Mouse (Mus musculus) MEL (cell line): Measurements from ENCODE around the gene 2510002D24Rik. TPM values are rescaled to one million over a fixed set of nuclear protein-coding genes. Genes with fewer than 3 reads are reported as not detected.

Experiments used
- DNase-seq: peaks from one replicate; pipeline ENCODE4 v3.0.0; 2011; ENCODE audit warnings: low read depth, low spot score
- H3K27ac ChIP-seq: 2 replicates; pipeline ENCODE4 v1.5.1; 2012; ENCODE audit warnings: low read depth, mild to moderate bottlenecking, control low read depth, low read length, moderate library complexity; ENCODE audit not compliant: control insufficient read depth
- H3K27me3 ChIP-seq, 2 experiments: fragments of 150-350 bp in 1 of 2; sonication (generic) in 1 of 2; 2 replicates each; pipeline ENCODE4 v1.6.1; 2012; ENCODE audit warnings: low read length in 2 of 2, mild to moderate bottlenecking in 2 of 2, improper control_type of control experiment in 1 of 2, moderate library complexity in 1 of 2; ENCODE audit not compliant: insufficient read depth in 2 of 2, control insufficient read depth in 1 of 2
- H3K36me3 ChIP-seq, 2 experiments: 2 replicates each; pipeline ENCODE4 v1.6.1; 2012 to 2014; ENCODE audit warnings: low read length in 2 of 2, improper control_type of control experiment in 1 of 2, inconsistent platforms in 1 of 2, mild to moderate bottlenecking in 1 of 2; ENCODE audit not compliant: insufficient read depth in 2 of 2, control insufficient read depth in 1 of 2
- H3K4me1 ChIP-seq, 2 experiments: fragments of 150-350 bp in 1 of 2; sonication (generic) in 1 of 2; 2 replicates each; pipeline ENCODE4 v1.6.1; 2012; ENCODE audit warnings: low read length in 2 of 2, improper control_type of control experiment in 1 of 2, mild to moderate bottlenecking in 1 of 2; ENCODE audit not compliant: insufficient read depth in 2 of 2, control insufficient read depth in 1 of 2
- H3K4me3 ChIP-seq, 2 experiments: fragments of 150-350 bp in 1 of 2; sonication (generic) in 1 of 2; 2 replicates each; pipeline ENCODE4 v1.5.1; 2012; ENCODE audit warnings: low read depth in 2 of 2, low read length in 2 of 2, mild to moderate bottlenecking in 2 of 2, moderate library complexity in 2 of 2, control low read depth in 1 of 2, improper control_type of control experiment in 1 of 2; ENCODE audit not compliant: control insufficient read depth in 1 of 2, insufficient read depth in 1 of 2
- H3K79me2 ChIP-seq: 2 replicates; pipeline ENCODE4 v1.6.1; 2012; ENCODE audit warnings: mild to moderate bottlenecking, low read length, moderate library complexity; ENCODE audit not compliant: control insufficient read depth, poor library complexity, insufficient read depth
- H3K9ac ChIP-seq: 2 replicates; pipeline ENCODE4 v1.6.1; 2012; ENCODE audit warnings: low read depth, mild to moderate bottlenecking, control low read depth, low read length, moderate library complexity; ENCODE audit not compliant: control insufficient read depth, poor library complexity, severe bottlenecking
- H3K9me3 ChIP-seq: fragments of 150-350 bp; sonication (generic); replicated peaks from 2 replicates; pipeline ENCODE4 v1.6.1; 2012; ENCODE audit warnings: mild to moderate bottlenecking, low read length, improper control_type of control experiment, moderate library complexity; ENCODE audit not compliant: insufficient read depth
- BHLHE40 ChIP-seq: IDR thresholded peaks from 2 replicates; pipeline ENCODE4 v1.6.1; 2012; ENCODE audit warnings: low read depth, mild to moderate bottlenecking, inconsistent platforms, low read length, improper control_type of control experiment, borderline replicate concordance
- CHD2 ChIP-seq: IDR thresholded peaks from 2 replicates; pipeline ENCODE4 v1.6.1; 2011; ENCODE audit warnings: low read length, improper control_type of control experiment
- CTCF ChIP-seq, 3 experiments: IDR thresholded peaks in 2 of 3; conservative IDR thresholded peaks in 1 of 3; 2 replicates each; pipeline ENCODE4 v1.5.1; 2011 to 2012; ENCODE audit warnings: low read length in 3 of 3, low read depth in 2 of 3, mild to moderate bottlenecking in 2 of 3, improper control_type of control experiment in 1 of 3, inconsistent platforms in 1 of 3, mixed read lengths in 1 of 3, moderate library complexity in 1 of 3; ENCODE audit not compliant: control insufficient read depth in 1 of 3, insufficient read depth in 1 of 3, poor library complexity in 1 of 3, severe bottlenecking in 1 of 3
- E2F4 ChIP-seq: IDR thresholded peaks from 2 replicates; pipeline ENCODE4 v1.6.1; 2011; ENCODE audit warnings: low read depth, low read length, improper control_type of control experiment, borderline replicate concordance
- EP300 ChIP-seq, 2 experiments: IDR thresholded peaks; 2 replicates each; pipeline ENCODE4 v1.6.1; 2011; ENCODE audit warnings: improper control_type of control experiment in 2 of 2, low read length in 2 of 2, low read depth in 1 of 2, mild to moderate bottlenecking in 1 of 2
- ETS1 ChIP-seq: IDR thresholded peaks from 2 replicates; pipeline ENCODE4 v1.6.1; 2012; ENCODE audit warnings: low read depth, mild to moderate bottlenecking, inconsistent platforms, low read length, improper control_type of control experiment, moderate library complexity
- GABPA ChIP-seq: IDR thresholded peaks from 2 replicates; pipeline ENCODE4 v1.6.1; 2012; ENCODE audit warnings: low read depth, mild to moderate bottlenecking, inconsistent platforms, low read length, improper control_type of control experiment, moderate library complexity
- GATA1 ChIP-seq: IDR thresholded peaks from 2 replicates; pipeline ENCODE4 v1.6.1; 2011; ENCODE audit warnings: low read depth, low read length, improper control_type of control experiment
- JUND ChIP-seq: IDR thresholded peaks from 2 replicates; pipeline ENCODE4 v1.6.1; 2011; ENCODE audit warnings: low read depth, mild to moderate bottlenecking, improper control_type of control experiment, low read length
- MAFK ChIP-seq: IDR thresholded peaks from 2 replicates; pipeline ENCODE4 v1.6.1; 2011; ENCODE audit warnings: low read depth, mild to moderate bottlenecking, low read length, improper control_type of control experiment, borderline replicate concordance
- MAX ChIP-seq: IDR thresholded peaks from 2 replicates; pipeline ENCODE4 v1.6.1; 2011; ENCODE audit warnings: low read length, improper control_type of control experiment
- MEF2A ChIP-seq: IDR thresholded peaks from 2 replicates; pipeline ENCODE4 v1.6.1; 2014; ENCODE audit warnings: low read depth, mild to moderate bottlenecking, inconsistent platforms, low read length, improper control_type of control experiment; ENCODE audit not compliant: poor library complexity, insufficient replicate concordance, severe bottlenecking; ENCODE audit errors: extremely low read depth
- MXI1 ChIP-seq: IDR thresholded peaks from 2 replicates; pipeline ENCODE4 v1.6.1; 2011; ENCODE audit warnings: mild to moderate bottlenecking, low read depth, low read length, improper control_type of control experiment
- NELFE ChIP-seq: IDR thresholded peaks from 2 replicates; pipeline ENCODE4 v1.6.1; 2011; ENCODE audit warnings: low read depth, low read length, improper control_type of control experiment
- NRF1 ChIP-seq: IDR thresholded peaks from 2 replicates; pipeline ENCODE4 v1.6.1; 2014; ENCODE audit warnings: low read depth, mild to moderate bottlenecking, inconsistent platforms, low read length, improper control_type of control experiment, moderate library complexity; ENCODE audit not compliant: poor library complexity, insufficient read depth, severe bottlenecking
- POLR2AphosphoS5 ChIP-seq: IDR thresholded peaks from 2 replicates; pipeline ENCODE4 v1.6.1; 2012; ENCODE audit warnings: low read depth, borderline replicate concordance, mild to moderate bottlenecking, inconsistent platforms, low read length, moderate library complexity, mixed read lengths
- RAD21 ChIP-seq: IDR thresholded peaks from 2 replicates; pipeline ENCODE4 v1.6.1; 2011; ENCODE audit warnings: mild to moderate bottlenecking, low read depth, low read length, improper control_type of control experiment
- RCOR1 ChIP-seq: IDR thresholded peaks from 2 replicates; pipeline ENCODE4 v1.6.1; 2012; ENCODE audit warnings: low read depth, mild to moderate bottlenecking, inconsistent platforms, low read length, improper control_type of control experiment
- SMC3 ChIP-seq: IDR thresholded peaks from 2 replicates; pipeline ENCODE4 v1.6.1; 2011; ENCODE audit warnings: low read depth, low read length, improper control_type of control experiment
- TAL1 ChIP-seq: IDR thresholded peaks from 2 replicates; pipeline ENCODE4 v1.6.1; 2012; ENCODE audit warnings: mild to moderate bottlenecking, inconsistent platforms, low read length, moderate library complexity, mixed read lengths
- UBTF ChIP-seq: IDR thresholded peaks from 2 replicates; pipeline ENCODE4 v1.6.1; 2012; ENCODE audit warnings: low read depth, mild to moderate bottlenecking, inconsistent platforms, low read length, improper control_type of control experiment, moderate library complexity, borderline replicate concordance; ENCODE audit not compliant: insufficient read depth
- USF1 ChIP-seq: IDR thresholded peaks from 2 replicates; pipeline ENCODE4 v1.6.1; 2014; ENCODE audit warnings: low read depth, mild to moderate bottlenecking, inconsistent platforms, low read length, improper control_type of control experiment, moderate library complexity
- USF2 ChIP-seq, 2 experiments: IDR thresholded peaks; 2 replicates each; pipeline ENCODE4 v1.6.1; 2011 to 2012; ENCODE audit warnings: improper control_type of control experiment in 2 of 2, low read length in 2 of 2, borderline replicate concordance in 1 of 2, inconsistent platforms in 1 of 2, low read depth in 1 of 2, mild to moderate bottlenecking in 1 of 2; ENCODE audit not compliant: insufficient read depth in 1 of 2
- ZMIZ1 ChIP-seq: IDR thresholded peaks from 2 replicates; pipeline ENCODE4 v1.6.1; 2012; ENCODE audit warnings: low read depth, mild to moderate bottlenecking, inconsistent platforms, low read length, improper control_type of control experiment, moderate library complexity
- ZNF384 ChIP-seq: IDR thresholded peaks from 2 replicates; pipeline ENCODE4 v1.6.1; 2012; ENCODE audit warnings: low read depth, mild to moderate bottlenecking, inconsistent platforms, low read length, improper control_type of control experiment
- polyA plus RNA-seq, 2 experiments: library from polyadenylated mRNA; stranded (reverse) in 1 of 2; unstranded in 1 of 2; fragments of >175 nt in 1 of 2; fragments of >200 nt in 1 of 2; gene quantifications; 2 replicates each; pipeline versions ENCODE4 v1.2.1 to v1.2.4; 2012; ENCODE audit warnings: low replicate concordance in 2 of 2, low read depth in 1 of 2; ENCODE audit not compliant: insufficient read length in 2 of 2, insufficient read depth in 1 of 2, missing spikeins in 1 of 2
- total RNA-seq: library from RNA; depleted of rRNA; stranded (reverse); fragments of 300-350 nt; gene quantifications from 2 replicates; pipeline ENCODE4 v1.2.3, GENCODE M21; 2012

The 2510002D24Rik gene
- total and polyA plus RNA-seq, 3 experiments = 25.3 to 33.0 TPM; not detected in 1

DNA sequence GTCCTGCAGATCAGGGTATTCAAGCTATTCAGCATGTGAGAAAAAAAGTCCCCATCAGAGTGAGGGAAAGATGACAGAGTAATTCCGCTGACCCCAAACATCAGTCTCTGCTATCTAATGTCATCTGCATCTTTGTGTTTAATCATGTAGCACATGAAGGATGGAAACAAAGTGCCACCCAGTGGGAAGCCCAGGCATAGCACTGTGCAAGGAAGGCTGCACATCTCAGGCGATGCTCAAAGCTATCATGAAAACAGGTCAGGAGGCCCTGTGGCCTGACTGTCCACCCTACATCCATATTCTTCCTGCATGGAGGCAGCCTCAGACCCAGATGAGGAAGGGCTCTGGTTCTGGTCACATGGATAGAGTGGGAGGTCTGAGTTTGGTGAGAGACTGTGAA lies 37.5 kb upstream of the 2510002D24Rik start (continued):
- TF ChIP-seq NRF1 (no peak), GATA1 (no peak), USF1 (no peak), ETS1 (no peak), ZNF384 (no peak)

DNA sequence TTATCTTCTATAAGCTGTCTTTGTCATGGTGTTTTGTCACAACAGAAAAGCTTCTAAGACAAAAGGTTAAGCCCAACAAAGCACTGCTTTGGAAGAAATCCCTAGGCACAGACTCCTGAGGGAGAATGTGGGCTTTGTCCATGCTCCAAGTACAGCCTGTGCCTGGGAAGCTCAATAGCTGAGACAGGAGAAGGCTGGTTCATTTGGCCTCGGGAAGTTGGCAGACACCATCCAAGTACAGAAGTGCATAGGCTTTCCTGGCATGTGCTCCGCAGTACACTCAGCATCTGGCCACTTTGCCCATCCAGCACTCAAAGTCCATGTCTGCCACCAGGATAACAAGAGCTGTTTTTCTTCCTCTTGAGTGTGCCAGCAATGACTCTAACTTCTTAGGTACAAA lies 30.6 kb upstream of the 2510002D24Rik start:
- no peak overlapping the region for H3K4me3 ChIP-seq
- peaks cover 2% of the 10 kb centered on the region; the same call in 1 of the 2 replicates for H3K79me2 ChIP-seq
- no peaks in the 10 kb centered on the region for H3K9me3 ChIP-seq
- no peaks in the 10 kb centered on the region for H3K4me1 ChIP-seq
- TF ChIP-seq CHD2 = no peak
- TF ChIP-seq RAD21 = no peak
- no peak for TF ChIP-seq EP300 (IDR thresholded peaks at IDR 0.05; ENCODE audit: low read depth in 1 of 2, low read length in 2 of 2)
- no peak for TF ChIP-seq MXI1
- no peak for TF ChIP-seq ZMIZ1
- no peak for TF ChIP-seq USF1
- no peak for TF ChIP-seq MAFK
- TF ChIP-seq NRF1 = no peak
- no peak for TF ChIP-seq NELFE
- TF ChIP-seq RCOR1 = no peak
- TF ChIP-seq BHLHE40 = no peak
- no peak for TF ChIP-seq E2F4
- no peak for TF ChIP-seq POLR2AphosphoS5
- no peak overlapping the region for H3K9ac ChIP-seq
- no peaks in the 10 kb centered on the region for H3K27me3 ChIP-seq
- no peak overlapping the region for H3K27ac ChIP-seq
- H3K36me3 ChIP-seq = peaks cover 5 to 18% of the 10 kb centered on the region in 2 experiments
- no peak for DNase-seq

DNA sequence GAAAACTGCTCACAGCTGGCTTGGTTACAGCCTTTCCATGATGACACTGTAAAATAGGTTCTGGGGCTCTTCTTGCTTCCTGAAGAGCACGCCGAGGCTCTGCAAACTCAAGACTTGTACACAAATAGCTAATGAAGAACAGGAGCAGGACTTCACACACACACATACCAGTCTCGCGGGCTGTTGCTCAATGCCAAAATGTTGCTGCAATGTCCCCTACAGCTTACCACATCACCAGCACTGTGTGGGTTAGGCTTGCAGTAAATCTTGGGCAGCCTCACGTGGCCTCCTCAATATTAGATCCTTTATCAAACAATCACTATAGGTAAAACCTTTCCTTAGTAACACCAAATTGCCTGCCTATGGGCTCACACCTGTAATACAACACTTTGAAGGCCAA lies 27.4 kb upstream of the 2510002D24Rik start:
- H3K27ac ChIP-seq = no peak overlapping the region
- no peak overlapping the region for H3K9ac ChIP-seq
- no peak for DNase-seq

More for the DNA sequence above, 27.4 kb upstream of the 2510002D24Rik start:
- TF ChIP-seq CTCF (IDR thresholded peaks at IDR 0.05 in 2 of 3, conservative IDR thresholded peaks at IDR 0.05 in 1 of 3; ENCODE audit: control insufficient read depth in 1 of 3, insufficient read depth in 1 of 3, low read depth in 2 of 3, low read length in 3 of 3, poor library complexity in 1 of 3, severe bottlenecking in 1 of 3) (no peak), E2F4 (no peak), SMC3 (no peak), RCOR1 (no peak), MAX (no peak), EP300 (IDR thresholded peaks at IDR 0.05; ENCODE audit: low read depth in 1 of 2, low read length in 2 of 2) (no peak), GABPA (no peak), GATA1 (no peak), UBTF (no peak), USF2 (IDR thresholded peaks at IDR 0.05; ENCODE audit: borderline replicate concordance in 1 of 2, insufficient read depth in 1 of 2, low read depth in 1 of 2, low read length in 2 of 2) (no peak), JUND (no peak), MEF2A (no peak), TAL1 (no peak)
- no peaks in the 10 kb centered on the region for H3K27me3 ChIP-seq
- H3K4me3 ChIP-seq = no peak overlapping the region
- no peaks in the 10 kb centered on the region for H3K9me3 ChIP-seq
- H3K36me3 ChIP-seq = peaks cover 5 to 12% of the 10 kb centered on the region in 2 experiments
- peaks cover 25% of the 10 kb centered on the region for H3K79me2 ChIP-seq
- peaks cover 0 to 3% of the 10 kb centered on the region in 2 experiments; a peak in 2 of 4 replicates for H3K4me1 ChIP-seq
